Mouse (Mus musculus): ENCODE data around the gene Sh3bp4. TPM values are rescaled to one million over a fixed set of nuclear protein-coding genes. Genes with fewer than 3 reads are reported as not detected.

The Sh3bp4 gene
- polyA plus RNA-seq, 1 experiment = 8.6 TPM

GRCm38 (mm10) chr1:89183261-89183831 is 113.1 kb downstream of the Sh3bp4 start:
- peaks cover 9% of the 10 kb centered on the region; the same call in 1 of the 2 replicates for H3K4me1 ChIP-seq (ENCODE audit: control insufficient read depth, insufficient read depth, low read length)
- H3K27ac ChIP-seq (ENCODE audit: insufficient read depth, low read length) = no peak overlapping the region
- TF ChIP-seq CTCF (IDR thresholded peaks at IDR 0.05; ENCODE audit: borderline replicate concordance, insufficient read depth, low read depth, low read length) = no peak
- no peak for TF ChIP-seq POLR2A (IDR thresholded peaks at IDR 0.05; ENCODE audit: borderline replicate concordance, insufficient read depth, low read length)
- WGBS = 34% methylated on average over 9 of the region's 9 CpGs
- H3K4me3 ChIP-seq (replicated peaks; ENCODE audit: insufficient read depth, low read depth, low read length) = no peak overlapping the region
- DNase-seq = no peak
- no peaks in the 10 kb centered on the region for H3K27me3 ChIP-seq (ENCODE audit: control insufficient read depth, insufficient read depth, low read length)

- peaks cover 9% of the 10 kb centered on the region; the same call in 1 of the 2 replicates for H3K4me1 ChIP-seq (ENCODE audit: control insufficient read depth, insufficient read depth, low read length)
- no peaks in the 10 kb centered on the region for H3K27me3 ChIP-seq (ENCODE audit: control insufficient read depth, insufficient read depth, low read length)
- no peak overlapping the region for H3K27ac ChIP-seq (ENCODE audit: insufficient read depth, low read length)
- WGBS = 8% methylated on average over 6 of the region's 6 CpGs
- DNase-seq = peak; percentile 62 to 80
- TF ChIP-seq POLR2A (IDR thresholded peaks at IDR 0.05; ENCODE audit: borderline replicate concordance, insufficient read depth, low read length) (no peak), CTCF (IDR thresholded peaks at IDR 0.05; ENCODE audit: borderline replicate concordance, insufficient read depth, low read depth, low read length) (no peak)
- no peak overlapping the region for H3K4me3 ChIP-seq (replicated peaks; ENCODE audit: insufficient read depth, low read depth, low read length)
These were observed 114.0 kb downstream of the Sh3bp4 start for GRCm38 (mm10) chr1:89184111-89184785.

- no peak for DNase-seq
- no peaks in the 10 kb centered on the region for H3K27me3 ChIP-seq (ENCODE audit: control insufficient read depth, insufficient read depth, low read length)
- H3K4me3 ChIP-seq (replicated peaks; ENCODE audit: insufficient read depth, low read depth, low read length) = no peak overlapping the region
- peaks cover 9% of the 10 kb centered on the region; the same call in 1 of the 2 replicates for H3K4me1 ChIP-seq (ENCODE audit: control insufficient read depth, insufficient read depth, low read length)
- no peak overlapping the region for H3K27ac ChIP-seq (ENCODE audit: insufficient read depth, low read length)
- TF ChIP-seq POLR2A (IDR thresholded peaks at IDR 0.05; ENCODE audit: borderline replicate concordance, insufficient read depth, low read length) = no peak
- no peak for TF ChIP-seq CTCF (IDR thresholded peaks at IDR 0.05; ENCODE audit: borderline replicate concordance, insufficient read depth, low read depth, low read length)
These were observed 114.6 kb downstream of the Sh3bp4 start for GRCm38 (mm10) chr1:89184839-89185238.

GRCm38 (mm10) chr1:89187441-89187840 is 117.2 kb downstream of the Sh3bp4 start:
- Histone ChIP-seq H3K27ac (ENCODE audit: insufficient read depth, low read length) (no peak overlapping the region), H3K4me3 (replicated peaks; ENCODE audit: insufficient read depth, low read depth, low read length) (no peak overlapping the region), H3K4me1 (ENCODE audit: control insufficient read depth, insufficient read depth, low read length) (peaks cover 9% of the 10 kb centered on the region; the same call in 1 of the 2 replicates), H3K27me3 (ENCODE audit: control insufficient read depth, insufficient read depth, low read length) (no peaks in the 10 kb centered on the region)
- 94% methylated on average over 7 of the region's 7 CpGs for WGBS
- TF ChIP-seq CTCF (IDR thresholded peaks at IDR 0.05; ENCODE audit: borderline replicate concordance, insufficient read depth, low read depth, low read length) (no peak), POLR2A (IDR thresholded peaks at IDR 0.05; ENCODE audit: borderline replicate concordance, insufficient read depth, low read length) (no peak)
- DNase-seq = no peak

GRCm38 (mm10) chr1:89188091-89188490 is 117.9 kb downstream of the Sh3bp4 start:
- no peak for TF ChIP-seq CTCF (IDR thresholded peaks at IDR 0.05; ENCODE audit: borderline replicate concordance, insufficient read depth, low read depth, low read length)
- TF ChIP-seq POLR2A (IDR thresholded peaks at IDR 0.05; ENCODE audit: borderline replicate concordance, insufficient read depth, low read length) = no peak
- H3K27ac ChIP-seq (ENCODE audit: insufficient read depth, low read length) = no peak overlapping the region
- no peak for DNase-seq

GRCm38 (mm10) chr1:89189204-89189603 is 119.0 kb downstream of the Sh3bp4 start:
- H3K4me1 ChIP-seq (ENCODE audit: control insufficient read depth, insufficient read depth, low read length) = no peaks in the 10 kb centered on the region; the same call in 1 of the 2 replicates
- 86% methylated on average over 5 of the region's 5 CpGs for WGBS
- no peak for TF ChIP-seq CTCF (IDR thresholded peaks at IDR 0.05; ENCODE audit: borderline replicate concordance, insufficient read depth, low read depth, low read length)
- no peak for TF ChIP-seq POLR2A (IDR thresholded peaks at IDR 0.05; ENCODE audit: borderline replicate concordance, insufficient read depth, low read length)
- DNase-seq = no peak
- no peak overlapping the region for H3K4me3 ChIP-seq (replicated peaks; ENCODE audit: insufficient read depth, low read depth, low read length)
- no peak overlapping the region for H3K27ac ChIP-seq (ENCODE audit: insufficient read depth, low read length)
- H3K27me3 ChIP-seq (ENCODE audit: control insufficient read depth, insufficient read depth, low read length) = no peaks in the 10 kb centered on the region

More at GRCm38 (mm10) chr1:89188091-89188490, 117.9 kb downstream of the Sh3bp4 start:
- 69% methylated on average over 4 of the region's 4 CpGs for WGBS
- H3K4me1 ChIP-seq (ENCODE audit: control insufficient read depth, insufficient read depth, low read length) = peaks cover 9% of the 10 kb centered on the region; the same call in 1 of the 2 replicates
- no peaks in the 10 kb centered on the region for H3K27me3 ChIP-seq (ENCODE audit: control insufficient read depth, insufficient read depth, low read length)
- no peak overlapping the region for H3K4me3 ChIP-seq (replicated peaks; ENCODE audit: insufficient read depth, low read depth, low read length)

GRCm38 (mm10) chr1:89190621-89191020 is 120.4 kb downstream of the Sh3bp4 start:
- Histone ChIP-seq H3K27ac (ENCODE audit: insufficient read depth, low read length) (no peak overlapping the region), H3K27me3 (ENCODE audit: control insufficient read depth, insufficient read depth, low read length) (no peaks in the 10 kb centered on the region), H3K4me1 (ENCODE audit: control insufficient read depth, insufficient read depth, low read length) (no peaks in the 10 kb centered on the region), H3K4me3 (replicated peaks; ENCODE audit: insufficient read depth, low read depth, low read length) (no peak overlapping the region)
- 58% methylated on average over 7 of the region's 7 CpGs for WGBS
- TF ChIP-seq CTCF (IDR thresholded peaks at IDR 0.05; ENCODE audit: borderline replicate concordance, insufficient read depth, low read depth, low read length) (no peak), POLR2A (IDR thresholded peaks at IDR 0.05; ENCODE audit: borderline replicate concordance, insufficient read depth, low read length) (no peak)
- no peak for DNase-seq
